13 mouse cellular contexts compared by ENCODE assay signal in genomic region chr5:121820161-121820560, GRCm38 (mm10). TPM values are rescaled to one million over a fixed set of nuclear protein-coding genes. Genes with fewer than 3 reads are reported as not detected.
DNase-seq lines count a peak whose midpoint lies in the region; ATAC-seq and TF ChIP-seq lines count a peak whose summit lies in the region.
"Had no signal": no experiment of that assay in that cellular context is flagged by ENCODE, and none has a peak within 500 bp of the region (broad histone marks: within the 10 kb centered on the region; RNA-seq: fewer than 3 reads in every experiment).

No protein-coding gene starts in this region.

- in situ Hi-C loops in CH12.LX (cut with MboI; ENCODE audit: low pct_ligation_motif_present, low pct_unique_long_range_greater_than_20kb, low sequenced_read_pairs): no loop called here
- in situ Hi-C loops in Patski (cut with MboI; ENCODE audit: low pct_unique_long_range_greater_than_20kb): no loop called here

- no peak for ATAC-seq in embryonic facial prominence, embryonic 14.5 days (ENCODE audit: low read depth)
- ATAC-seq in Patski: peak; percentile 42
- ATAC-seq: midbrain, embryonic 13.5 days had no signal

- dilution Hi-C loops in CH12.LX (cut with MboI; ENCODE audit: extremely low pct_ligation_motif_present, extremely low pct_unique_long_range_greater_than_20kb, low sequenced_read_pairs): no loop called here

- no peak for TF ChIP-seq EP300 in CH12.LX (IDR thresholded peaks at IDR 0.05; ENCODE audit: low read length)

- CTCF ChIA-PET in Patski (lab: Charles Lee): interaction anchor here (0.9 to 7.1 kb wide), 5 partner anchors 11 to 23 kb away, joined by 3 to 41 read pairs (median 4); partner anchors contain the start of gene Sh2b3

- no peak overlapping the region for H3K4me2 ChIP-seq in embryonic facial prominence, embryonic 14.5 days (ENCODE audit: low read depth, low read length)
- H3K4me2 ChIP-seq in CH12.LX (ENCODE audit: insufficient read depth, low read depth, poor library complexity, severe bottlenecking): no peak overlapping the region
- H3K4me2 ChIP-seq: forebrain, embryonic 12.5 days; hindbrain, embryonic 15.5 days; midbrain, embryonic 13.5 days had no signal

- TF ChIP-seq CTCF in CH12.LX (conservative IDR thresholded peaks at IDR 0.05 in 1 of 2, IDR thresholded peaks at IDR 0.05 in 1 of 2; ENCODE audit: low read depth in 2 of 2, low read length in 2 of 2): no peak
- TF ChIP-seq CTCF in Patski (IDR thresholded peaks at IDR 0.05): no peak

- 69% methylated on average over 2 of the region's 2 CpGs for WGBS in embryonic facial prominence, embryonic 14.5 days
- WGBS in embryonic facial prominence, embryonic 10.5 days: 82% methylated on average over 2 of the region's 2 CpGs

- no peak for TF ChIP-seq RAD21 in CH12.LX (IDR thresholded peaks at IDR 0.05; ENCODE audit: low read depth, low read length)

- peak; percentile 54 for DNase-seq in embryonic facial prominence, embryonic 14.5 days (ENCODE audit: low spot score)
- DNase-seq in embryonic facial prominence, embryonic 10.5 days (ENCODE audit: low spot score): no peak
- DNase-seq in lung, adult 18-20 months: peak; percentile 26 to 46
- DNase-seq in lung, postnatal 25 days (ENCODE audit: low spot score): no peak
- no peak for DNase-seq in CH12.LX (ENCODE audit: extremely low read depth)
- peak; percentile 37 for DNase-seq in Patski (ENCODE audit: low read depth, low spot score)
- no peak for DNase-seq in left cerebral cortex, postnatal 36 days (ENCODE audit: low spot score in 2 of 2)
- DNase-seq: kidney, postnatal 36 days; thymus, postnatal 25 days had no signal

- no peak overlapping the region for H3K27ac ChIP-seq in embryonic facial prominence, embryonic 14.5 days (replicated peaks; ENCODE audit: low read depth, low read length)
- H3K27ac ChIP-seq in embryonic facial prominence, embryonic 10.5 days (replicated peaks): no peak overlapping the region
- no peak overlapping the region for H3K27ac ChIP-seq in CH12.LX (ENCODE audit: insufficient read depth, low read depth)
- H3K27ac ChIP-seq: forebrain, embryonic 12.5 days; hindbrain, embryonic 15.5 days; midbrain, embryonic 13.5 days; stomach, postnatal 0 days had no signal

- H3K9ac ChIP-seq in embryonic facial prominence, embryonic 14.5 days (ENCODE audit: low read depth, low read length): no peak overlapping the region
- H3K9ac ChIP-seq in CH12.LX (ENCODE audit: insufficient read depth, low read depth): no peak overlapping the region
- H3K9ac ChIP-seq: forebrain, embryonic 12.5 days; hindbrain, embryonic 15.5 days; midbrain, embryonic 13.5 days had no signal

- TF ChIP-seq POLR2A in CH12.LX (IDR thresholded peaks at IDR 0.05; ENCODE audit: low read depth, low read length): no peak

- peaks cover 63% of the 10 kb centered on the region for H3K36me3 ChIP-seq in embryonic facial prominence, embryonic 14.5 days (ENCODE audit: control insufficient read depth, insufficient read depth, low read length)
- peaks cover 93% of the 10 kb centered on the region for H3K36me3 ChIP-seq in embryonic facial prominence, embryonic 10.5 days (replicated peaks)
- H3K36me3 ChIP-seq in CH12.LX (replicated peaks in 1 of 2; ENCODE audit: control insufficient read depth in 1 of 2, insufficient read depth in 1 of 2, low read length in 1 of 2): peaks cover 92 to 100% of the 10 kb centered on the region in 2 experiments

- peaks cover 41% of the 10 kb centered on the region for H3K79me2 ChIP-seq in CH12.LX (replicated peaks; ENCODE audit: control insufficient read depth, extremely low read depth, insufficient read depth, poor library complexity, severe bottlenecking)

- no peaks in the 10 kb centered on the region for H3K9me3 ChIP-seq in embryonic facial prominence, embryonic 14.5 days (ENCODE audit: control insufficient read depth, low read length)
- H3K9me3 ChIP-seq in embryonic facial prominence, embryonic 10.5 days: no peaks in the 10 kb centered on the region
- H3K9me3 ChIP-seq in CH12.LX (replicated peaks; ENCODE audit: low read length): no peaks in the 10 kb centered on the region
- H3K9me3 ChIP-seq: forebrain, embryonic 12.5 days; hindbrain, embryonic 15.5 days; midbrain, embryonic 13.5 days had no signal

- POLR2A ChIA-PET in Patski (lab: Charles Lee): interaction anchor here (8.4 kb wide), 1 partner anchor 15 kb away, joined by 61 read pairs; the partner anchor contains the start of gene Sh2b3

- H3K4me1 ChIP-seq in embryonic facial prominence, embryonic 14.5 days (ENCODE audit: control insufficient read depth, insufficient read depth, low read length): no peaks in the 10 kb centered on the region
- peaks cover 21% of the 10 kb centered on the region for H3K4me1 ChIP-seq in embryonic facial prominence, embryonic 10.5 days
- peaks cover 20 to 45% of the 10 kb centered on the region in 2 experiments for H3K4me1 ChIP-seq in CH12.LX (ENCODE audit: control insufficient read depth in 1 of 2, insufficient read depth in 2 of 2)
- H3K4me1 ChIP-seq: forebrain, embryonic 12.5 days; hindbrain, embryonic 15.5 days; midbrain, embryonic 13.5 days had no signal

- no peak overlapping the region for H3K4me3 ChIP-seq in embryonic facial prominence, embryonic 14.5 days (ENCODE audit: low read depth, low read length)
- no peak overlapping the region for H3K4me3 ChIP-seq in embryonic facial prominence, embryonic 10.5 days
- no peak overlapping the region for H3K4me3 ChIP-seq in CH12.LX (replicated peaks in 1 of 3; ENCODE audit: low read depth in 2 of 3, low read length in 2 of 3, poor library complexity in 1 of 3)
- H3K4me3 ChIP-seq: forebrain, embryonic 12.5 days; hindbrain, embryonic 15.5 days; midbrain, embryonic 13.5 days had no signal

- no peaks in the 10 kb centered on the region for H3K27me3 ChIP-seq in embryonic facial prominence, embryonic 14.5 days (replicated peaks; ENCODE audit: control insufficient read depth, insufficient read depth, low read length)
- H3K27me3 ChIP-seq in embryonic facial prominence, embryonic 10.5 days (replicated peaks; ENCODE audit: low read depth, poor library complexity, severe bottlenecking): no peaks in the 10 kb centered on the region
- H3K27me3 ChIP-seq in CH12.LX (replicated peaks) (no peaks in the 10 kb centered on the region), Patski (no peaks in the 10 kb centered on the region)
- H3K27me3 ChIP-seq: hindbrain, embryonic 15.5 days; midbrain, embryonic 13.5 days had no signal

- intact Hi-C loops in left cerebral cortex, postnatal 36 days (cut with DNase I): no loop called here

TF ChIP-seq in CH12.LX, 34 proteins besides CTCF, POLR2A, EP300 and RAD21:
- peak; percentile 27; the same call in 1 of the 2 replicates for TF ChIP-seq ZMIZ1 (IDR thresholded peaks at IDR 0.05; ENCODE audit: low read depth, low read length)
- no peak for TF ChIP-seq USF2 (conservative IDR thresholded peaks at IDR 0.05; ENCODE audit: low read depth, low read length)

RNA-seq across cellular contexts. Expression of gene Sh2b3, which starts 17.3 kb away (rescaled TPM):
- polyA plus RNA-seq in embryonic facial prominence, embryonic 14.5 days (2014; fragmentation: Nextera tagmentation; extraction: Ambion mirVana): 17.8 and 18.3 TPM in 2 replicates
- polyA plus RNA-seq in embryonic facial prominence, embryonic 10.5 days (2016; fragmentation: Nextera tagmentation; extraction: Ambion mirVana): 7.9 TPM in 2 replicates
- total RNA-seq in CH12.LX (2012; rRNA removed) (27.8 and 35.4 TPM in 2 replicates), CH12.LX (2014; rRNA removed) (21.3 and 22.8 TPM in 2 replicates)
- polyA plus RNA-seq in CH12.LX (2012; ENCODE audit: insufficient read length, low read depth) (32.4 and 38.3 TPM in 2 replicates), Patski (2021) (22.2 TPM)
- total RNA-seq in left cerebral cortex, postnatal 36 days (2021): 10 to 100 TPM; 22.0 to 22.5 TPM

RNA-seq across cellular contexts. Expression of gene Pheta1, which starts 28.6 kb away (rescaled TPM):
- polyA plus RNA-seq in embryonic facial prominence, embryonic 14.5 days (2014; fragmentation: Nextera tagmentation; extraction: Ambion mirVana): 18.8 and 20.3 TPM in 2 replicates
- polyA plus RNA-seq in embryonic facial prominence, embryonic 10.5 days (2016; fragmentation: Nextera tagmentation; extraction: Ambion mirVana): 56.5 and 60.0 TPM in 2 replicates
- total RNA-seq in CH12.LX (2012; rRNA removed) (3.7 and 4.5 TPM in 2 replicates), CH12.LX (2014; rRNA removed) (1.8 and 2.0 TPM in 2 replicates)
- polyA plus RNA-seq in CH12.LX (2012; ENCODE audit: insufficient read length, low read depth) (1.2 and 1.4 TPM in 2 replicates), Patski (2021) (17.9 TPM)
- total RNA-seq in left cerebral cortex, postnatal 36 days (2021): 10 to 100 TPM in 1 of 2 experiments, 1 to 10 TPM in 1; 9.1 to 11.4 TPM

Comparison
In these comparisons a context has a peak if more than half of its experiments do, and no peak if none do; other contexts are left out.
1. DNase-seq: peak in embryonic facial prominence, embryonic 14.5 days (single experiment), lung, adult 18-20 months (2 of 2) and Patski (single experiment); none in embryonic facial prominence, embryonic 10.5 days (single experiment), lung, postnatal 25 days (single experiment), CH12.LX (single experiment) and left cerebral cortex, postnatal 36 days (0 of 2).